Mouse (Mus musculus) myocyte (in vitro differentiated cells): ENCODE measurements at regions not wholly inside any gene's neighbourhood (a gene's known extent, or its start where the extent isn't known, plus 50 kb on each side); places are given as distances from the start of the nearest gene placed in this dataset.
"Not testable (repeated sequence)": the region's sequence is repeated elsewhere in the genome, so short reads cannot be mapped to it uniquely, and the experiment has no call there.

Experiments
- E2F4 ChIP-seq: IDR thresholded peaks from one replicate; pipeline ENCODE4 v1.6.1; 2011; ENCODE audit warnings: mild to moderate bottlenecking, control low read depth, moderate library complexity; ENCODE audit not compliant: insufficient read depth
- MAX ChIP-seq: IDR thresholded peaks from one replicate; pipeline ENCODE4 v1.6.1; 2011; ENCODE audit warnings: low read depth, mild to moderate bottlenecking, control low read depth
- MYOD1 ChIP-seq, 3 experiments: IDR thresholded peaks; one replicate each; pipeline ENCODE4 v1.6.1; 2011; ENCODE audit warnings: control low read depth in 2 of 3, low read depth in 2 of 3, mild to moderate bottlenecking in 2 of 3, moderate library complexity in 1 of 3; ENCODE audit not compliant: insufficient read length in 2 of 3, control insufficient read depth in 1 of 3
- MYOG ChIP-seq, 3 experiments: IDR thresholded peaks; one replicate each; pipeline ENCODE4 v1.6.1; 2011; ENCODE audit warnings: control low read depth in 2 of 3, low read depth in 2 of 3, mild to moderate bottlenecking in 2 of 3; ENCODE audit not compliant: insufficient read length in 2 of 3, control insufficient read depth in 1 of 3, insufficient read depth in 1 of 3
- POLR2A ChIP-seq: IDR thresholded peaks from one replicate; pipeline ENCODE4 v1.6.1; 2011; ENCODE audit warnings: low read depth, mild to moderate bottlenecking, control low read depth, moderate library complexity; ENCODE audit not compliant: insufficient read length
- POLR2AphosphoS2 ChIP-seq: IDR thresholded peaks from one replicate; pipeline ENCODE4 v1.6.1; 2011; ENCODE audit warnings: low read depth, control low read depth; ENCODE audit not compliant: insufficient read length
- SRF ChIP-seq: IDR thresholded peaks from one replicate; pipeline ENCODE4 v1.6.1; 2011; ENCODE audit warnings: low read depth; ENCODE audit not compliant: control insufficient read depth, insufficient read length
- TCF12 ChIP-seq: IDR thresholded peaks from one replicate; pipeline ENCODE4 v1.6.1; 2011; ENCODE audit warnings: mild to moderate bottlenecking, control low read depth; ENCODE audit not compliant: poor library complexity, insufficient read depth, severe bottlenecking
- USF1 ChIP-seq: IDR thresholded peaks from one replicate; pipeline ENCODE4 v1.6.1; 2011; ENCODE audit warnings: low read depth, mild to moderate bottlenecking, control low read depth, moderate library complexity

DNA sequence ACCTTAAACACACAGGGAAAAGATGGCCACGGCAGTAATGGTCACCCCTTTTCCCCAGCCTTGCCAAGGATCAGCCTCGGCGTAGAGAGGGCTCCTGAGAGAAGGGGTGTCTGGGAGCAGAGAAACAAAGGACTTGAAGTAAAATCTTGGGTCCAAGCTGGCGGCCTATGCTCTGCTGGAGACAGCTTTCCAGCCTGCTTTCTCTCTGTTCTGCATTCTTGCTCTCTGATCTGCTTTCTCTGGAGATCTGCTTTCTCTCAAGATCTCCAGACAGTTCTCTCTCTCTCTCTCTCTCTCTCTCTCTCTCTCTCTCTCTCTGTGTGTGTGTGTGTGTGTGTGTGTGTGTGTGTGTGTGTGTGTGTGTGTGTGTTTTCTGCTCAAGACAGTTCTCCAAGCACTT lies 140.3 kb downstream of the Sptssa start:
- not testable (repeated sequence) for TF ChIP-seq SRF; TCF12; POLR2A; POLR2AphosphoS2; MYOD1 (IDR thresholded peaks at IDR 0.05; ENCODE audit: control insufficient read depth in 1 of 3, insufficient read length in 2 of 3, low read depth in 2 of 3); USF1; MAX; E2F4; MYOG (IDR thresholded peaks at IDR 0.05; ENCODE audit: control insufficient read depth in 1 of 3, insufficient read depth in 1 of 3, insufficient read length in 2 of 3, low read depth in 2 of 3)
